Comparison of ENCODE assay signal across 30 mouse cellular contexts in genomic region chr6:48679701-48680100, GRCm38 (mm10). TPM values are rescaled to one million over a fixed set of nuclear protein-coding genes. Genes with fewer than 3 reads are reported as not detected.
A peak's percentile ranks its signal among the peaks of the same experiment; 100 is the strongest.
DNase-seq lines count a peak whose midpoint lies in the region; TF ChIP-seq lines count a peak whose summit lies in the region.
"Had no signal": no experiment of that assay in that cellular context is flagged by ENCODE, and none has a peak within 500 bp of the region (broad histone marks: within the 10 kb centered on the region; RNA-seq: fewer than 3 reads in every experiment).

No protein-coding gene starts in this region.

- intact Hi-C loops in heart, postnatal 10 days (cut with DNase I) = loop anchor here (5.0 kb wide), 1 partner anchor 32 kb away; the partner anchor contains the start of gene Gimap8

- H3K27ac ChIP-seq in thymus, adult 2 months (ENCODE audit: control insufficient read depth, insufficient read depth, low read length) = peak overlapping the region; percentile 56
- H3K27ac ChIP-seq in brown adipose tissue, adult 24 weeks (replicated peaks; ENCODE audit: low read depth, low read length) = peak overlapping the region; percentile 12; the same call in 1 of the 2 replicates
- H3K27ac ChIP-seq: forebrain, embryonic 12.5 days; hindbrain, embryonic 10.5 days; hindbrain, embryonic 15.5 days; intestine, embryonic 15.5 days; kidney, postnatal 0 days; limb, embryonic 13.5 days; neural tube, embryonic 13.5 days had no signal

- H3K4me1 ChIP-seq in thymus, adult 2 months (replicated peaks; ENCODE audit: control insufficient read depth, insufficient read depth, low read length) = peaks cover 32% of the 10 kb centered on the region
- H3K4me1 ChIP-seq in brown adipose tissue, adult 24 weeks (ENCODE audit: control insufficient read depth, insufficient read depth, insufficient read length, low read length) = peaks cover 10% of the 10 kb centered on the region; the same call in 1 of the 2 replicates
- H3K4me1 ChIP-seq: limb, embryonic 13.5 days; neural tube, embryonic 13.5 days had no signal

- H3K4me3 ChIP-seq in thymus, adult 2 months (ENCODE audit: control insufficient read depth, insufficient read depth, low read length) = no peak overlapping the region
- H3K4me3 ChIP-seq in brown adipose tissue, adult 24 weeks (ENCODE audit: insufficient read depth, low read depth, low read length) = no peak overlapping the region
- H3K4me3 ChIP-seq: erythroblast, embryonic 14.5 days; forebrain, embryonic 12.5 days; hindbrain, embryonic 10.5 days; hindbrain, embryonic 15.5 days; intestine, embryonic 15.5 days; limb, embryonic 13.5 days; neural tube, embryonic 13.5 days had no signal

- no peak for TF ChIP-seq CTCF in thymus, adult 2 months (IDR thresholded peaks at IDR 0.05; ENCODE audit: borderline replicate concordance, control insufficient read depth, extremely low read depth, insufficient read depth, low read length, poor library complexity)

- no peaks in the 10 kb centered on the region for H3K27me3 ChIP-seq in thymus, adult 2 months (ENCODE audit: control insufficient read depth, insufficient read depth, low read length)
- H3K27me3 ChIP-seq: forebrain, embryonic 12.5 days; hindbrain, embryonic 15.5 days; intestine, embryonic 15.5 days; limb, embryonic 13.5 days; neural tube, embryonic 13.5 days had no signal

- DNase-seq in heart, adult 11 months = peak; percentile 66
- no peak for DNase-seq in heart, postnatal 10 days
- no peak for DNase-seq in thymus, adult 2 months
- DNase-seq in thymus, postnatal 36 days = no peak
- no peak for DNase-seq in embryo, embryonic 9.5 days (ENCODE audit: extremely low spot score)
- no peak for DNase-seq in right cerebral cortex, postnatal 10 days (ENCODE audit: low spot score in 2 of 2)
- DNase-seq in B cell, adult 2 months = no peak
- DNase-seq: adrenal gland, postnatal 10 days; cerebellum, adult 11-12 months; cerebellum, postnatal 10 days; gastrocnemius, postnatal 10 days; kidney, adult 2 months; kidney, postnatal 4 days; lung, postnatal 36 days; thymus, postnatal 25 days had no signal

- peaks cover 9% of the 10 kb centered on the region for H3K36me3 ChIP-seq in thymus, adult 2 months (ENCODE audit: control insufficient read depth, insufficient read depth, low read length)
- H3K36me3 ChIP-seq: forebrain, embryonic 12.5 days; hindbrain, embryonic 10.5 days; hindbrain, embryonic 15.5 days; intestine, embryonic 15.5 days; limb, embryonic 13.5 days; neural tube, embryonic 13.5 days had no signal

- 42% methylated on average over 6 of the region's 6 CpGs for WGBS in thymus, adult 2 months

- TF ChIP-seq POLR2A in thymus, adult 2 months (IDR thresholded peaks at IDR 0.05; ENCODE audit: control insufficient read depth, extremely low read depth, insufficient read depth, low read length, poor library complexity) = no peak

RNA-seq across cellular contexts. Expression of gene Gimap9, which starts 3.8 kb away (rescaled TPM):
- 1 to 10 TPM; 6.0 to 7.5 TPM for total RNA-seq in heart, postnatal 10 days (2021)
- 42.5 and 49.6 TPM in 2 replicates for polyA plus RNA-seq in thymus, adult 2 months (2012; rRNA removed)
- 2.5 and 5.9 TPM in 2 replicates for polyA plus RNA-seq in brown adipose tissue, adult 24 weeks (2012; ENCODE audit: insufficient read depth, insufficient read length, missing spikeins)
- polyA plus RNA-seq: erythroblast, embryonic 14.5 days had no signal

RNA-seq across cellular contexts. Expression of gene Gimap4, which starts 4.6 kb away (rescaled TPM):
- 10 to 100 TPM; 46.9 to 57.4 TPM for total RNA-seq in heart, postnatal 10 days (2021)
- polyA plus RNA-seq in thymus, adult 2 months (2012; rRNA removed) = 43.0 and 64.0 TPM in 2 replicates
- 13.3 and 27.1 TPM in 2 replicates for polyA plus RNA-seq in brown adipose tissue, adult 24 weeks (2012; ENCODE audit: insufficient read depth, insufficient read length, missing spikeins)
- total RNA-seq: layer of hippocampus, postnatal 25 days had no signal
- polyA plus RNA-seq: erythroblast, embryonic 14.5 days had no signal

RNA-seq across cellular contexts. Expression of gene Gimap6, which starts 28.3 kb away (rescaled TPM):
- 10 to 100 TPM; 73.8 to 74.5 TPM for total RNA-seq in heart, postnatal 10 days (2021)
- polyA plus RNA-seq in thymus, adult 2 months (2012; rRNA removed) = 72.9 and 82.4 TPM in 2 replicates
- 27.2 and 40.0 TPM in 2 replicates for polyA plus RNA-seq in brown adipose tissue, adult 24 weeks (2012; ENCODE audit: insufficient read depth, insufficient read length, missing spikeins)
- polyA plus RNA-seq: erythroblast, embryonic 14.5 days had no signal

RNA-seq across cellular contexts. Expression of gene Gimap8, which starts 32.7 kb away (rescaled TPM):
- total RNA-seq in heart, postnatal 10 days (2021) = 10 to 100 TPM; 11.0 to 14.0 TPM
- 26.6 and 29.8 TPM in 2 replicates for polyA plus RNA-seq in thymus, adult 2 months (2012; rRNA removed)
- 3.4 and 5.1 TPM in 2 replicates for polyA plus RNA-seq in brown adipose tissue, adult 24 weeks (2012; ENCODE audit: insufficient read depth, insufficient read length, missing spikeins)
- polyA plus RNA-seq: erythroblast, embryonic 14.5 days had no signal

RNA-seq across cellular contexts. Expression of gene Gm28053, which starts 38.7 kb away (rescaled TPM):
- 1 to 10 TPM; 5.0 to 6.6 TPM for total RNA-seq in heart, postnatal 10 days (2021)
- 0.36 and 0.88 TPM in 2 replicates for polyA plus RNA-seq in thymus, adult 2 months (2012; rRNA removed)
- not detected in 2 replicates for polyA plus RNA-seq in brown adipose tissue, adult 24 weeks (2012; ENCODE audit: insufficient read depth, insufficient read length, missing spikeins)
- total RNA-seq: ES-E14; left cerebral cortex, postnatal 36 days had no signal
- polyA plus RNA-seq: embryonic facial prominence, embryonic 14.5 days; erythroblast, embryonic 14.5 days; forebrain, embryonic 12.5 days; hindbrain, embryonic 10.5 days; kidney, adult 2 months; liver, embryonic 16.5 days; testis, adult 2 months had no signal
